Mouse (Mus musculus) forebrain, embryonic 11.5 days (tissue): ENCODE results near the gene Olfr270. TPM values are rescaled to one million over a fixed set of nuclear protein-coding genes. Genes with fewer than 3 reads are reported as not detected.

Experiments used
- ATAC-seq: fragments of 200-750 bp; cut with Nextera tagmentation; replicated peaks from 2 replicates; pipeline ENCODE4 v1.8.0; 2017; ENCODE audit warnings: moderate TSS enrichment; ENCODE audit not compliant: low FRiP score
- DNase-seq: peaks from one replicate; pipeline ENCODE4 v3.0.0-alpha.2; 2017; ENCODE audit warnings: low spot score
- H3K27ac ChIP-seq: fragments of 300-500 bp; sonication (generic); 2 replicates; pipeline ENCODE4 v1.5.1; 2014; ENCODE audit warnings: low read depth, low read length
- H3K27me3 ChIP-seq: fragments of 300-500 bp; sonication (generic); 2 replicates; pipeline ENCODE4 v1.6.1; 2014; ENCODE audit warnings: mild to moderate bottlenecking, low read length, mixed read lengths; ENCODE audit not compliant: control insufficient read depth, insufficient read depth
- H3K36me3 ChIP-seq: fragments of 300-500 bp; sonication (generic); 2 replicates; pipeline ENCODE4 v1.6.1; 2014; ENCODE audit warnings: mild to moderate bottlenecking, low read length, moderate library complexity, mixed read lengths; ENCODE audit not compliant: control insufficient read depth, insufficient read depth
- H3K4me1 ChIP-seq: fragments of 300-500 bp; sonication (generic); replicated peaks from 2 replicates; pipeline ENCODE4 v1.6.1; 2014; ENCODE audit warnings: low read length, mixed read lengths; ENCODE audit not compliant: control insufficient read depth, insufficient read depth
- H3K4me2 ChIP-seq: fragments of 300-500 bp; sonication (generic); 2 replicates; pipeline ENCODE4 v1.6.1; 2014; ENCODE audit warnings: low read depth, mild to moderate bottlenecking, low read length, moderate library complexity, mixed read lengths; ENCODE audit not compliant: severe bottlenecking
- H3K4me3 ChIP-seq: fragments of 300-500 bp; sonication (generic); 2 replicates; pipeline ENCODE4 v1.5.1; 2014; ENCODE audit warnings: low read depth, low read length
- H3K9ac ChIP-seq: fragments of 300-500 bp; sonication (generic); 2 replicates; pipeline ENCODE4 v1.6.1; 2014; ENCODE audit warnings: low read length
- H3K9me3 ChIP-seq: fragments of 300-500 bp; sonication (generic); 2 replicates; pipeline ENCODE4 v1.6.1; 2016; ENCODE audit warnings: low read length, mixed read lengths; ENCODE audit not compliant: control insufficient read depth
- WGBS: fragments of 180-500 bp; shearing (Covaris S2); extraction: QIAGEN DNeasy Blood & Tissue Kit; methylation state at CpG from one replicate; pipeline ENCODE4 v1.1.7; 2014; 5-methylcytosine and 5-hydroxymethylcytosine counted together
- polyA plus RNA-seq: library from polyadenylated mRNA; unstranded; fragments of >200 nt; fragmentation: Nextera tagmentation; extraction: Ambion mirVana; gene quantifications from 2 replicates; pipeline ENCODE4 v1.2.1, GENCODE M21; 2014

The Olfr270 gene
- polyA plus RNA-seq, 1 experiment from 2014 or later = not detected

- H3K4me1 ChIP-seq = no peaks in the 10 kb centered on the region
- H3K4me3 ChIP-seq = no peak overlapping the region
- no peaks in the 10 kb centered on the region for H3K36me3 ChIP-seq
- DNase-seq = no peak
- no peaks in the 10 kb centered on the region for H3K27me3 ChIP-seq
- no peak overlapping the region for H3K4me2 ChIP-seq
- no peak overlapping the region for H3K27ac ChIP-seq
- 88% methylated on average over 2 of the region's 2 CpGs for WGBS
- no peak overlapping the region for H3K9ac ChIP-seq
- no peak for ATAC-seq
- H3K9me3 ChIP-seq = no peaks in the 10 kb centered on the region
Measured at GRCm38 (mm10) chr4:52986266-52986665, 21.9 kb downstream of the Olfr270 start.

DNA sequence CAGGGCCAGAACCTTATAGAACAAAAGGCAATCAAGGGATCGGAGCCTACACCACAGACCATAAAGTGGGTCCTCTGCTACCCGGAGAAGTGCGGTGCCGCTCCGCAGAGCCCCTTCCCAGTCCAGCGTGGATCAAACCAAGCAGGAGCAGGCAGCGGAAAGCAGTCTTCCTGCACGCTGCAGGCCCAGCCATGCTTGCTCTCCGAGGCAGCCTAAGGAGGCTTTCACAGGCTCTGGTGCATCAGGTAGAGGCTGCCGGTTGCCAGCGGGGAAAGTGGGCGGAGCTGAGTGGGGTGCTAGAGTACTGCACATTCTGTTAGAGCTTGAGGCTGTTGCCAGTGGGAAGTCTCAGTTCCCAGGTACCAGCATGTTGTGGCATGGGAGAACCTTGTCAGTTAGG lies 24.9 kb downstream of the Olfr270 start, which contains the start of gene Nipsnap3a:
Nipsnap3a (plus strand) TSS at position 25 of the 400 bp plus-strand sequence.
- ATAC-seq (0 out of 2 replicates have a peak, but pooled peaks have one; percentile 27), DNase-seq (no peak)
- Histone ChIP-seq H3K9ac (peak within 1 kb of the TSS; percentile 32), H3K36me3 (no peaks in the 10 kb centered on the region), H3K4me2 (peak within 1 kb of the TSS; percentile 35; the same call in 1 of the 2 replicates), H3K4me3 (peak within 1 kb of the TSS; percentile 10; the same call in 1 of the 2 replicates), H3K27me3 (no peaks in the 10 kb centered on the region), H3K9me3 (no peaks in the 10 kb centered on the region), H3K4me1 (no peaks in the 10 kb centered on the region), H3K27ac (no peak within 1 kb of the TSS)
- 33% methylated on average over 12 of the region's 12 CpGs for WGBS

- Histone ChIP-seq H3K4me1 (no peaks in the 10 kb centered on the region), H3K9me3 (no peaks in the 10 kb centered on the region), H3K27me3 (no peaks in the 10 kb centered on the region), H3K36me3 (no peaks in the 10 kb centered on the region), H3K4me3 (no peak overlapping the region), H3K27ac (no peak overlapping the region), H3K9ac (no peak overlapping the region), H3K4me2 (no peak overlapping the region)
- DNase-seq (no peak), ATAC-seq (no peak)
- 96% methylated on average over 6 of the region's 6 CpGs for WGBS
Measured at GRCm38 (mm10) chr4:52999449-52999848, 35.1 kb downstream of the Olfr270 start.

GRCm38 (mm10) chr4:53000154-53000553 lies 35.8 kb downstream of the Olfr270 start:
- no peak overlapping the region for H3K4me2 ChIP-seq
- H3K9me3 ChIP-seq = no peaks in the 10 kb centered on the region
- H3K9ac ChIP-seq = no peak overlapping the region
- no peak overlapping the region for H3K4me3 ChIP-seq
- no peak for DNase-seq
- H3K27me3 ChIP-seq = no peaks in the 10 kb centered on the region
- no peaks in the 10 kb centered on the region for H3K4me1 ChIP-seq
- ATAC-seq = no peak
- H3K36me3 ChIP-seq = no peaks in the 10 kb centered on the region
- H3K27ac ChIP-seq = no peak overlapping the region
- WGBS = 89% methylated on average over 8 of the region's 8 CpGs

DNA sequence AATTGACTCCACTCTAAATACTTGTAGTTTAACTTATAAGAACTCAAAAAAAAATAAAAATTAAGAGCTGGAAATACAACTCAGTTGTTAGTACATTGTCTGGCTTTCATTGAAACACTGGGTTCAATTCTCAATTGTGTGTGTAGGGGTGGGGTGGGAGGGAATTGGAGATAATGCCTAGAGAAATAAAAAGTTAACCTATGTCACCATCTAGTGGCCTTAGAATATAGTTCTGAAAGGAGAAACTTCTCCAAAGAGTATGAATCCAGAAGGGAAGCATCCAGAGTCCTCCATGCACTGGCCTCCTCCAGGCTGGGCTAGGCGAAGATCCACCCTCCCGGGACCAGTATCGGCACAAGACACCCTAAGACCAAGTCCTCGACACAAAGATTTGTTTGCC lies 44.8 kb downstream of the Olfr270 start:
- no peak for DNase-seq
- 69% methylated on average over 4 of the region's 4 CpGs for WGBS
- Histone ChIP-seq H3K4me2 (no peak overlapping the region), H3K9me3 (no peaks in the 10 kb centered on the region), H3K27me3 (no peaks in the 10 kb centered on the region), H3K9ac (no peak overlapping the region), H3K4me3 (no peak overlapping the region), H3K27ac (no peak overlapping the region), H3K4me1 (no peaks in the 10 kb centered on the region; the same call in 1 of the 2 replicates), H3K36me3 (no peaks in the 10 kb centered on the region)
- ATAC-seq = no peak

DNA sequence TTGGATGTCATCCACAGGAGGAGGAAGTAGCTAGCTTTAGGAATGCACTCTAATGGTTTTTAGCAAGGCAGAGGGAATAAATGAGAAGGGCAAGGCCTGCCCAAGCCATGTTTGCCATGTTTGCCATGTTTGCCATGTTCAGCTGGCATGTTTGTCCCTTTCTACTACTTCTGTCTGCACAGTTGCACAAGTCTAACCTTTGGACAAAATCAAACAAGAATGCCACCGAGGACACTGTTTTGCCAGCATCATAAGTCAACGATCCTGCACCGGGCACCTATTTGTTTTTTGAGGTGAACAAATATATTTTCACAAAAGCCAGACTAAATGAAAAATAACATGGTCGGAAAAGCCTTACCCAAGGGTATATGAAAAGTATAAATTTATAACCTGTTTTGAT lies 45.5 kb downstream of the Olfr270 start:
- Histone ChIP-seq H3K36me3 (peaks cover under 1% of the 10 kb centered on the region; the same call in 1 of the 2 replicates), H3K4me2 (no peak overlapping the region), H3K9me3 (no peaks in the 10 kb centered on the region), H3K4me1 (no peaks in the 10 kb centered on the region; the same call in 1 of the 2 replicates), H3K9ac (no peak overlapping the region), H3K27ac (no peak overlapping the region), H3K4me3 (no peak overlapping the region), H3K27me3 (no peaks in the 10 kb centered on the region)
- ATAC-seq (no peak), DNase-seq (no peak)
- WGBS = 92% methylated on average over 4 of the region's 4 CpGs

GRCm38 (mm10) chr4:53011732-53012361 lies 47.5 kb downstream of the Olfr270 start, which contains the start of gene Nipsnap3b:
TSS of gene Nipsnap3b (plus strand) at chr4:53011880.
- DNase-seq (peak; percentile 99), ATAC-seq (peak; percentile 97)
- no peaks in the 10 kb centered on the region; the same call in 1 of the 2 replicates for H3K4me1 ChIP-seq
- peaks cover 9% of the 10 kb centered on the region; the same call in 1 of the 2 replicates for H3K36me3 ChIP-seq
- peak within 1 kb of the TSS; percentile 52 for H3K4me2 ChIP-seq
- H3K27ac ChIP-seq = peak within 1 kb of the TSS; percentile 62; the same call in 1 of the 2 replicates
- no peaks in the 10 kb centered on the region; the same call in 1 of the 2 replicates for H3K9me3 ChIP-seq
- no peaks in the 10 kb centered on the region for H3K27me3 ChIP-seq
- H3K4me3 ChIP-seq = peak within 1 kb of the TSS; percentile 72
- WGBS = under 1% methylated on average over 62 of the region's 63 CpGs
- peak within 1 kb of the TSS; percentile 79 for H3K9ac ChIP-seq

DNA sequence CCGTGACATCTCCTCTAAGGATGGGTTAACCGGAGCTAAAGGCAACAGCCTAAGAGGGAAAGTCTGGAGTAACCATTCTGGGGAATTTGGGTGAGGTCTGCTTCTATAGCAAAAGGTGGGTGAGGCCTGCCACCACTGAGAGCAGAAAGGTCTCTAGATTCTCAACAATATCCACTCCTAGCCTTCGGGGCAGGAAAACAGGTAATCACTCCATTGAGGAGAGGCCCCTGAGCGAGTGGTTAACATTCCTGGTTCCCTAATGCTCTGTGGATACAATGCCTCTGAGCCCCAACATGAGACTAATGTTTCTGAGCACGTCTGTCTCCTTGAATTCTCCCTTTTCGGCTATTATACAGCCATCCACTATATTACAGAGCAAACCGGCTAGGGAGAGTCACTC lies 50.1 kb downstream of the Olfr270 start:
- Histone ChIP-seq H3K4me2 (no peak overlapping the region), H3K9ac (no peak overlapping the region), H3K27me3 (no peaks in the 10 kb centered on the region), H3K9me3 (no peaks in the 10 kb centered on the region; the same call in 1 of the 2 replicates), H3K36me3 (peaks cover 21% of the 10 kb centered on the region; the same call in 1 of the 2 replicates), H3K27ac (no peak overlapping the region), H3K4me1 (no peaks in the 10 kb centered on the region; the same call in 1 of the 2 replicates), H3K4me3 (no peak overlapping the region)
- no peak for DNase-seq
- no peak for ATAC-seq
- WGBS = 89% methylated on average over 7 of the region's 7 CpGs
